Mouse (Mus musculus): ENCODE results near the gene Spo11.

DNA sequence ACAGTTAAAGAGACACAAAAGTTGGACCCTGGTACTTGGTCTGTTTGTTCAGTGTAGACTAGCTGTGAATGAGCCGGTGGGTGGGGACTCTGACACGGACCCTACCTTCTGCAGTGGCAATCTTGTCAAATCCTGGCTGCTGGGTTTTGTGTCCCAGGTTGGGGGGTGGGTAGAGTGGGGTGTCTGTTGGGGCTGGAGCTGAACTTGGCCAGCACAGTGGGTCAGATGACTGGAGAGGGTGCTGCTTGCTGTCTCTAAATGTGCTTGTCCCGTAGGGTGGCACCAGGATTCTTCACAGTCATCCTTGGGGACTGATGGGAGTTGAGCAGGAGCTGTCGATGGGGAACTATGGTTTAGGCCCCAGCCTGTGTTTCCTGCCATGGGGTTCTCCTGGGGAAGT, 46.5 kb downstream of the Spo11 start:
- TF ChIP-seq CTCF (IDR thresholded peaks at IDR 0.05; ENCODE audit: extremely low read depth, insufficient read depth, low read length) (no peak), POLR2A (IDR thresholded peaks at IDR 0.05; ENCODE audit: extremely low read depth, insufficient read depth, low read length) (no peak)

All from cortical plate, adult 2 months (tissue).